Mouse (Mus musculus): ENCODE data around the gene Rundc3a.

GRCm38 (mm10) chr11:102401898-102402500 lies 8.8 kb downstream of the Rundc3a start:
- no peak for TF ChIP-seq CTCF (IDR thresholded peaks at IDR 0.05; ENCODE audit: low read depth, low read length)
- TF ChIP-seq POLR2A (IDR thresholded peaks at IDR 0.05; ENCODE audit: borderline replicate concordance, low read depth, low read length), result no peak

Measured in bone marrow macrophage, adult 2 months (primary cell).